In the genomic region with DNA sequence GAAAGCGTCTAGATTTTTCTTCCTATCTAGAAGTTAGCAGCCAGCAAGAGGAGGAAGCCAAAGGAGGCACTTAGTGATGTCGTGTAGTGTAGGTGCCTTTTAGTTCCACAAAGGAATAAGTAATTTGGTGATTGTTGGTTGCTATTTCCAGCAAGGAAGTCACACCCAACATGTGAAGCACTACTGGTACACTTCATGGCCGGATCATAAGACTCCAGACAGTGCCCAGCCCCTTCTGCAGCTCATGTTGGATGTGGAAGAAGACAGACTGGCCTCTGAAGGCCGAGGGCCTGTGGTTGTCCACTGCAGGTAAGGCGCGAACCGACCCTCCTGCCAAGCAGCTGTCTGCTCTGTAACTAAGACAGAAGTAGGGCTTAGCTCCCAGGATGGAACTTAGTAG, we compare ENCODE assay signal across 19 mouse cellular contexts. TPM values are rescaled to one million over a fixed set of nuclear protein-coding genes. Genes with fewer than 3 reads are reported as not detected.
"Had no signal": no experiment of that assay in that cellular context is flagged by ENCODE, and none has a peak within 500 bp of the region (broad histone marks: within the 10 kb centered on the region; RNA-seq: fewer than 3 reads in every experiment).

No protein-coding gene starts in this region.

- H3K4me2 ChIP-seq: limb, embryonic 13.5 days; liver, embryonic 13.5 days; midbrain, embryonic 12.5 days; midbrain, embryonic 15.5 days; neural tube, embryonic 12.5 days; neural tube, embryonic 15.5 days; stomach, embryonic 15.5 days had no signal

- H3K4me1 ChIP-seq: limb, embryonic 13.5 days; midbrain, embryonic 12.5 days; midbrain, embryonic 15.5 days; neural tube, embryonic 12.5 days; neural tube, embryonic 15.5 days; stomach, embryonic 15.5 days had no signal

- H3K9me3 ChIP-seq: limb, embryonic 13.5 days; liver, embryonic 13.5 days; midbrain, embryonic 12.5 days; midbrain, embryonic 15.5 days; neural tube, embryonic 12.5 days; neural tube, embryonic 15.5 days; stomach, embryonic 15.5 days had no signal

- H3K36me3 ChIP-seq: limb, embryonic 13.5 days; liver, embryonic 13.5 days; midbrain, embryonic 12.5 days; midbrain, embryonic 15.5 days; neural tube, embryonic 12.5 days; neural tube, embryonic 15.5 days; stomach, embryonic 15.5 days had no signal

- H3K9ac ChIP-seq: limb, embryonic 13.5 days; liver, embryonic 13.5 days; midbrain, embryonic 12.5 days; midbrain, embryonic 15.5 days; neural tube, embryonic 12.5 days; neural tube, embryonic 15.5 days; stomach, embryonic 15.5 days had no signal

- H3K27me3 ChIP-seq: limb, embryonic 13.5 days; liver, embryonic 13.5 days; midbrain, embryonic 12.5 days; midbrain, embryonic 15.5 days; neural tube, embryonic 12.5 days; neural tube, embryonic 15.5 days; stomach, embryonic 15.5 days had no signal

- ATAC-seq: intestine, embryonic 16.5 days; midbrain, embryonic 15.5 days had no signal

- H3K4me3 ChIP-seq: limb, embryonic 13.5 days; liver, embryonic 13.5 days; midbrain, embryonic 12.5 days; midbrain, embryonic 15.5 days; neural tube, embryonic 12.5 days; neural tube, embryonic 15.5 days; stomach, embryonic 15.5 days had no signal

- H3K27ac ChIP-seq: kidney, postnatal 0 days; limb, embryonic 13.5 days; liver, embryonic 13.5 days; macrophage; midbrain, embryonic 12.5 days; midbrain, embryonic 15.5 days; neural tube, embryonic 12.5 days; neural tube, embryonic 15.5 days; stomach, embryonic 15.5 days had no signal

- DNase-seq: kidney, adult 18-20 months; left cerebral cortex, postnatal 4 days; liver; liver, embryonic 13.5 days; lung, adult 2 months; right cerebral cortex, adult 18-20 months; right cerebral cortex, postnatal 14 days; right cerebral cortex, postnatal 4 days; spleen, adult 18-20 months; thymus, postnatal 25 days had no signal

RNA-seq across cellular contexts. Expression of a gene that starts 22.7 kb away (rescaled TPM):
- polyA plus RNA-seq: macrophage had no signal
